Mouse (Mus musculus): ENCODE results near the gene Atcay.

GRCm38 (mm10) chr10:81273842-81274241 lies 43.2 kb upstream of the Atcay start:
- TF ChIP-seq CTCF (IDR thresholded peaks at IDR 0.05; ENCODE audit: extremely low read depth, insufficient read length, insufficient replicate concordance, low read depth, low read length) = no peak
- no peak for TF ChIP-seq POLR2A (IDR thresholded peaks at IDR 0.05; ENCODE audit: low read depth, low read length)

Data from small intestine, adult 2 months (tissue).